Mouse (Mus musculus) embryo, embryonic 10.5 days (tissue): Measurements from ENCODE around the gene Masp1.

Experiments used
- DNase-seq: peaks from one replicate; pipeline ENCODE4 v3.0.0-alpha.2; 2015; ENCODE audit warnings: low spot score

The Masp1 gene

DNA sequence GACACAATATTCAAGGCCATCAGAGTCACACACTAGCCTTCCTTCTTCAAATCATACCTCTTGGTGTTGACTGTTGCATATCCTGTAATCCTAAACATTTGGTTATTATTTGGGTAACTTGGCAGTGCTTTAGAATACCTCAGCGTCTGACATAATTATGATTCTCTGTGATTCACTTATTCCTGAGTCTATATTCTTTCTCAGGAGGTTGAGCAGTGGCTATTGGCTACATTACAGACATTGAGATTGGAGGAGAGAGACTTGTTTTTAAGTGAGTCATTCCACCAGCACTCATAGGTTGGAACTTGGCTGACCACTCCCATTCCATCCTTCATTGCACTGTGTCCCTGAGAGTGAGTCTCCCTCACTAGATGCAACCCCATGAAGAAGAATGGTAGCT is 7.2 kb downstream of the Masp1 start:
- no peak for DNase-seq

DNA sequence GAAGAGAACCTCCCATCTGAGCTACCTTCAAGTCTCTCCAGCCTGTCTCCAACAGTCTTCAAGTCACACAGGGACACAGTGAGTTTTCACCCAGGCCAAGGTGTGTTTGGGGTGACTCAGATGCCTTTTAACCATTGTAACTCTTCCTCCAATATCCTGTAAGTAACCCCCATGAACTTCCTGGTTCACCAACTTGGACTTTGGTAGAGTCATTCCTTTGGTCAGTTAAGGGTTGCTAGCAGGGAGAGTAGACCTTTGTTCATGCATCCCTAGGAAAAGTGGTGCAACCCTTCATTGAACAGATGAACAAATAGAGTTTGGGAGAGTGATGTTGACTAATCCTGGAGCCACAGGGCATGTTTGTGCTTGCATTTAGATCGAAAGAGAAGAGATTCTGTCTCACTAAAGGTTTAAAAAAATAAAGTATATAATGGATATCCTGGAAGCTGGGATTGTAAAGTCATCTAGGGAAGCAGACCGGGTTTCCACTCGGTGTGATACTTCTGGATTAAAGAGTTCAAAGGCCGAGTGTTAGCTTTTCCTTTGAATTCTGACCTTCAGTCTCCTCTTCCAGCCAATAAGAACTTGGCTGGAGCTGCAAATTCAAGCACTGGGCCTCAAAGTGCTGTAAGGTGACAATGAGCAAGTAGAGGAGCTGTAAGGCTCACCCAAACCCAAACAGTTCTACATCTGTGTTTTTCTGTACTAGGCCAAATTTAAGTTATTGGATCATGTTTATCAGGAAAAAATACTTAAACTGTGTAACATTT is 9.3 kb downstream of the Masp1 start:
- DNase-seq, result no peak

DNA sequence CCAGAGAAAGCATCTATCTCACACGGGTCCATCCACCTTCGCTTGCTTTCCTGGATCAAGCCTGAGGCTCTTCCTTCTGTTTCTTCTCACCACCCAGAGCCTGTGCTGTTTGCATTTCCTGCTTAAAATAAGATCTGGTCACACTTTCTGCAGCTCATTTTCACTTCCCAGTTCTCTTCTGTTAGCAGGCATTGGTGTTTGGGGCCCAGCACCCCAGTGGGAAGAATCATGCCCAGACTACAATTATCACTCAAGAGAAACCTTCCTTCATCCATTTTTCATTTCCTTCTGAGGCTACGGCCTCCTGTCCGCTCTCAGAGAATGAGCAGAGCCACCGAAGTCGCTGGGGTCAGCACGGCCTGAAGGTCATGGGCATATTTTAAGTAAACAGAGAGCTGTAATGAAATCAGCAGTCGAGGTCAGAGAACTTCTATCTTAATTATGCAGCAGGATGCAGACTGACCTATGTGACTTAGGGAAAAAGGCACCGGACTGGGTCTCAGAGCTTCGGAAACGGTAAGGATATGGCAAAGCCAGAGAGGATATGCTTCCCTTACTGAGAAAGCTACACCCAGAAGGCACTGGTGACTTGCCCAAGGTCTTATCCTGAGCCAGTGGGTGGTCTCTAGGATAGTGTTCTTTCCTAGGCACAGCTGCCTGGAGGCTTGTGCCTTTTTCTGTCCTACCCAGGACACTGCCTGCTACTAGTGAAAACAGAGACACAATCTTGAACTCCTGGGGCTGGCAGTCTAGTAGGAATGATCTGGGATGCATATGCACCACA is 14.5 kb downstream of the Masp1 start:
- no peak for DNase-seq

DNA sequence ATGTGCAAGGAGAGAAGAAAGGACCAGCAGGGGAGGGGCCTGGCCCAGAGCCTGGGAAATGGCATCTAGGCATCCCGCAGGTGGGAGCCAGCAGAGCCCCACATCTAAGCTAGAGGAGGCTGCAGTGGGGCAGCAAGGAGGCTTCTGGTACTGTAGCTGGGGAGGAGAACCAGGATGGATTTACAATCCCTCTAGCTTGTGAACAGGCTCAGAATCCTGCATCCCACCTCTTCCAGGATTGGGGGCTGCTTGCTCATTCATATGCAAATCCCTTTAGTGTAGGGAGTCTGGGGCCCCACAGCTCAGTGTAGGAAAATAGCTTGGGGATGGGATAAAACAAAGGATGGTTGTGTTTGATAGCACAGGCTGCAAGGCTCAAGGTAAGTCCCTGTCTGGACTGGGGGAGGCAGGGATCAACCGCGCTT is 16.3 kb downstream of the Masp1 start:
- no peak for DNase-seq

DNA sequence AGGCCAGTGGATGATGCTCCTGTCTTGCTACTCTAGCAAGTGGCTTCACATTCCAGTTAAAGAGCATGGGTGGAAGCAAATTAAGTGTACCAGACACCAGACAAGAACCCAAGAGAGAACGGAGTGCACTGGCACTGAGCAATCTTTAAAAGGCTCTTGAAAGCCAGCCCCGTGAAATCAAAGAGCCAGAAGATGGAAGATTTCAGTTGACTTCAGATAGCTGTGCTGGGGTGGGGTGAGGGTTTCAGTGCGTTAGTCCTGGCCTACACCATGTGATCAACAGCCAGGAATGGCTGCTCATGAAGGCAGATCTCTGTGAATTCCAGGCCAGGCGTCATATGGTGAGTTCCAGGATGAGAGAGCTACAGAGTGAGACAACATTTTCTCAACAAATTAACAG is 17.3 kb downstream of the Masp1 start:
- no peak for DNase-seq

DNA sequence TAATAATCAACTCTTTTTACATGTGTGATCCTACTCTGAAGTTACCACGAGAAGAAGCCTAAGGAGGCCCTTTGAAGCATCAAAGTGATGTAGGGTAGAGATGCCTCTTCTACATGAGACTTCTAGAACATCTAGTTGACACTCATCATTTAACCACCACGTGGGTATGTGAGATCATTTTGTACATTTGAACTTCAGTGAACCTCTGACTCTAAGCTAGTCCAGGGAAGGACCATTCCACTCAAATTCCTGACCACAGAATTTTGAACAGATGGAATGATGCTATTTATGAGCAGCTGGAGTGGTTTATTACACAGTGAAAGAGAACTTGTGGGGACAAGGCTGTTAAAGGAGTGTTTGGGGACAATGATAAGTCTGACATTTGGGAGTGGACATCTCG is 18.1 kb downstream of the Masp1 start:
- DNase-seq, result no peak

DNA sequence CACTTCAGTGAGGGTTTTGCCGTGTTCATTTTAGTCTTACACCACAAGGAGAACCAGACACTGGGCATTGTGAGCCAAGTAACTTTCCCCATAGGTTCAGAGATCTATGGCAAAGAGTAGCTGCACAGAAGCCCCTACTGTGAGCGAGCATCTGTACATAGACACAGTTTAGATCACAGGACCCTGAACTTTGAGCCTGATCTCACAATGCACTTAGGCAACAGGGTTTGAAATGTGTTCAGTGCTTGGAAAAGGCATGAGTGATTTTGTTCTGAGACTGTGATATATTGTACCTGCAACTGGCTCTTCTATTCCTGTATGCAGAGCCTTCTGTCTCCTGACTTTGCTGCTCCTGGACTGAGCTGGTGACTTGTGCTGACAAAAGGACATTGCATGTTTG is 19.3 kb downstream of the Masp1 start:
- DNase-seq, result no peak

DNA sequence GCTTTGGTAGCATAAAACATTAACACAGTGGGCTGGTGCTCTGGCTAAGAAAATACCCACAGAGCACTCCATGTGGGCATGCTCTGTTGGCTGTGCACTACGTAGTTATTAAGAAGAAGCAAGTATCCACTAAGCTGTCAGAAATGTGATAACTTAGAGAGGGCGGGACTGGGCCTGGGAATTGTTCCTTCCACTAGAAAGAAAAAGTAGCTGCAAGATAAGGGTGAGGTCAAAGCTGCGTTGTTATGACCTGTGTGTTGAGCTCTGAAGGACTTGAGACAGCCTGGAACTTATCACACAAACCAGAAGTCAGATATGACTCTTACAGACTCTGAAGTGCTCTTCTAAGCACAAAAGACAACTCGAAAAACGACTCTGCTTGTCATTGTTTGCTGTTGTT is 20.1 kb downstream of the Masp1 start:
- DNase-seq, result no peak

DNA sequence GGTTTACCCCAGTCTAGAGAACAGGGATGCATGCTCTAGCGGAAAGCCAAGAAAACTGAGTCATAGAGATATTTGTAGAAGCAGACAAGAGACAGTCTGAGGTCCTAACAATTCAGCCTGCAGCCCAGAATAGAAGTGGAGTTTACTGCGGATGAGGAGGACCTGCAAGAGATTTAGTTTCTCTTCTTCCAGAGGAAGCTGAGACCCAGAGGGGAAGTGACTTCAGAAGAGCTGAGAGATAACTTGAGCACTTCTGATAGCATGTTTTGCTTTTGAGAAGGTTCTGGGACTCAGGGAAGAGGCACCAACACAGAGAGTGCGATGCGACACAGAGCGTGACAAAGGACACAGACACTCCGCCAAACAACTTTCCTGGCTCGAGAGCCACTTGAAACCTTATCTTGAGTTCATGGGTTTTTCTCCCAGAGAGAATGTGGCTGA is 21.9 kb downstream of the Masp1 start:
- DNase-seq, result no peak

DNA sequence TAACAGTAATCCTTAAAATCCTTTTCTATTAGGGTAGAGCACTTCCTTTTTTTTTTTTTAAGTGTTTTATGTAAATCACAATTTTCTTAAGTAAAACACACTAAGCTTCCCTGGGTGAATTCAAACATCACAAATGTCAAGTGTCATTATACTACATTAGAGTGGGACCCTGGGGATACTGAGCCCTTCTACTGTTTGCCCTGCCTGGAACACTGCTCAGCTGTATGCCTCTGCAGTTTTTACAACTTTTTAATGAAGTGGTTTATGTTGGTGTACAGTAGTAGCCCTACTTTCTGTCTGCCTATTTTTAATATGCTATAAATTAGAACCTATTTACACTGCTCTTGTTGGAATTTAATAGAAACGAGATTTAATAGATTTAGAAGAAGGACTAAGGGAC is 22.7 kb downstream of the Masp1 start:
- no peak for DNase-seq

DNA sequence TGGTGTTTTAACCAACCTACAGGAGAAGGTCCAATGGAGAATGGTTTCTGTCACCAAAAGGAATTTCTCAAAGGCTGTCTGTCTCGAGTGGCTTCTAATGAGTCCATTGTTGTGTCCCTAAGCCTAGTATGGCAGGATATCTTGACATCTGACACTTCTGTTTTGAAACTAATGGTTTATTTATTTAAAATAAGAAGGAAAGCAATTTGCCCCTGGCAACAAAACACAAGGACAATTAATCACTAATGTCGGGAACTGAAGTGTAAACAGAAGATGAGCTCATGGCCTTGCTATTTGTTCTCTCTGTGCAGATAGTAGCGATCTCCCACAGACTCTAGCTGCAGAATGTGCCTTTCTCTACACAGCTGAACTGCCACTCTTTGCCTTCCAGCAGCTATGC is 23.2 kb downstream of the Masp1 start:
- peak; percentile 71 for DNase-seq

DNA sequence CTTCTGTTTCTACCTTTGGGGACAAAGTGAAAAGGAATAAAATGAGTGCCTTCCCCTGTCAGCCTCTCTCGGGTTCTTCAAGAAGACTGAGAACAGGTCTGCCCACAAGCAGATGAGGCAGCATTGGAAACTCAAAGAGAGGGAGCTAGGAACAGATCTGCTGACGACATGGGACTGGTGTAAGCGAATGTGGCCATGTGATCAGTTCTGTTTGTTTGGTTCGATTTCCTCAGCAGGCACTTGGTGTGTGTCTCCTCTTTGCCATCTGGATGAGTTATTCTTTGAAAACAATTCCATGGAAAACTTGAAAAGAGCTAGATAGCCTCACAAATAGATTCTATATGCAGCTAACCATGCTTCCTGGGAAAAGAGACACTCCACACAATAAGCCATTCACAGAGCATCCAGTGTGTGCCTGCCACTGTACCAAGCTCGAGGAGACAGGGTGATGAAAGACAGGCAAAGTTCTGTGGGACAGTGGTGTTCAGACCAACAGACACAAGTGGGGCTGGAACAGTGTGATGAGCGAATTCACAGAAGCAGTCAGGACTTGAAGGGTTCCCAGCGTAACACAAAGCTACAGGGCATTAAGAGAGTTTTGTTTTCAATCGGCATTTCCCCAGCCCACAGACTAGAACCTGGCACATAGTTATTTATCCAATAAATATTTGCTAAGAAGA is 24.2 kb downstream of the Masp1 start:
- no peak for DNase-seq

DNA sequence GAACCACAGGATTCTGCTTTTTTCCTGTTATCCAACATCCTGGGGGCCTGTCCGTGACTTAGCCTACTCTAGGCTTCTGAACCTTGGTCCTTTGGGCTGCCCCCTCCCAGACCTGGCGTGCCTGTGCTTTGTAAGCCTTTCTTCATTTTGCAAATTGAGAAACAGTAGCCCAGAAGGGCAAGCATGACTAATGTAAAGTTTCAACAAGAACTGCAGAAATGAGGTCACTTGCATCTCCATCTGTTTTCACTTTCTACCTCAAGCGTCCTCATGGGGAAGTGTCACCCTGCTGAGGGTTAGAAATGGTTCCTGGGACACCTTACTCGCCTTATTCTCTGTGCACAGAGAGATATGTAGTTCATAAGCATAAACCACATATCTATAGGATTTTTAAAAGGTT is 27.8 kb downstream of the Masp1 start:
- DNase-seq, result no peak

DNA sequence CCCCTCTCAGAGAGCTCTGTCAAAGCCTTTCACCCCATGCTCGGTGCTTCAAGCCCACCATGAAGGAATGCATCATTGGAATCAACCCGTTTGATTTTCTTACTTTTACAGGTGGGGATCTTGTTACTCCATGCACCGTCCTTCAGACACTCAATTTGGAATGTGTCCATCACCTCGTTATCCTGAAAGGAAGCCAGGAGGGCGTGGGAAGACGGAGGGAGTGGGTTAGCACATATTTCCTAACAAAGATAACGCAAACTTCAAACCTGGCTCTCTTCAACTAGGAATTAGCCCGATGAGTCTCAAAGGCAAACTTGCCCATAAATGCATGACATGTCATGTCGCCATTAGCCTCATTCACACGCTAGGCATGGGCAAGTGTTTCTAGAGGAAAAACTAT is 37.3 kb downstream of the Masp1 start:
- no peak for DNase-seq

DNA sequence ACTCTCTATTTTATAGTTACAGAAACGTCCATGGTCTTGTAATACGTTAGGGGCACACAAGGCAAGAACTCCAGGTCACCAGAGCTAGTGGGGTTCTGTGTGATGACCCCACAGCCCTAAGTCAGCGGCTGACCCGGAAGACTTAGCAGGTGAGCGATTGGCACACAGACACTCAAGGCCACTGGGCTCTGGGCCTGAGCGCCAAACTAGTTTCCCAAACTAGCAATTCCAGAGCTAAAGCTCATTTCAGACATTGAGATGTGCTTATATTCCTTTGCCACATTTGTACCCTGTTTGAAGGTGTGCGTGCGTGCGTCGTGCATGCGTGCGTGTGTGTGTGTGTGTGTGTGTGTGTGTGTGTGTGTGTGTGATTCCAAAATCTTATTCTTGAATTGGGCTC is 37.8 kb downstream of the Masp1 start:
- DNase-seq, result no peak

DNA sequence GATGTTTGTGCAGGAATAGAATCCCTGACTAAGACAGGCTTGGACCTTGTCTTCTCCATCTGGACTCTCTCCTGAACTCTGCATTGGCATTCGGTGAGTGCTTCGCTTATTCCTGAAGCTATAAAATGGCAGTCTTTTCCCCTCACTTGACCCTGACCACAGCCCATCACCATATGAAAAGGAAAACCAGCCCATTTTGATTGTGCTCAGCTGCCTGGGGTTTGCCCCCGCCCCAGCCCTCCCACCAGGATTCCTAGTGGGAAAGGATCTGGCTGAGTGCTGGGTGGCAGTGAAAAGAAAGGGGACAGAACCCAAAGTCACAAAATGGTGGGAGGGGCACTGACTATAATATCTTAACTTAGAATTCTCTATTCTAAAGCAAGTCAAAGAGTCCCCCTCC is 38.4 kb downstream of the Masp1 start:
- DNase-seq, result no peak

DNA sequence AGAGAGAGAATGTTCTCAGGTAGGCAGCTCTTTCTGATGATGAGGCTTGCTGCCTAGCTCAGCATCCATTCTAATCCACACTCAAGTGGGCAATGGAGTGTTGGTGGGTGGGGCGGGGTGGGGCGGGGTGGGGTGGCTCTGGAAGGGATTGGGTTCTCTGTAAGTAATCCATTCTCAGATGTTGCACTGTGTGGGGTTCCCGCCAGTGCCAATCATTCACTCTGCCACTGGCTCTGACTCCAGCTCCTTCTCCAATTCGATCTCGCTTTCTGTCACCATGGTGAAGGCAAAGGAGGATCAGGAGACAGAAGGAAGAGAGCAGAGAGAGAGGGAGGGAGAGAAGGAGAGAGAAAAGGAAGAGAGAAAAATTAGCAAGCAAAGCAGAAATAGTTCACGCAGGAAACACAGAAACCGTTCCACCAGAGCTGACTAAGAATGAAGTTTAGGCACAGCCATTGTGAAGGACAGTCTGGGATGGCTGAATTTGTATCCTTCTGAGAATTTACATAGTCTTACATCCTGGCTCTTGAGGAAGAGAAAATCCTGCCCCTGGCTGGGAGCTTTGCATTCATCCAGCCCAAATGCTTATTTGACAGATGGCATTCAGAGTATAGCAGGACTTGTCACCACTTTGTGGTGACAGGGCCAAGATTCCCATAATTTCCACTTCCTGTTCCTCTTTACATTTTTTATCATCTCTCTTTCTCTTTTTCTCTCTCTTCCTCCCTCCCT is 40.6 kb downstream of the Masp1 start:
- no peak for DNase-seq

DNA sequence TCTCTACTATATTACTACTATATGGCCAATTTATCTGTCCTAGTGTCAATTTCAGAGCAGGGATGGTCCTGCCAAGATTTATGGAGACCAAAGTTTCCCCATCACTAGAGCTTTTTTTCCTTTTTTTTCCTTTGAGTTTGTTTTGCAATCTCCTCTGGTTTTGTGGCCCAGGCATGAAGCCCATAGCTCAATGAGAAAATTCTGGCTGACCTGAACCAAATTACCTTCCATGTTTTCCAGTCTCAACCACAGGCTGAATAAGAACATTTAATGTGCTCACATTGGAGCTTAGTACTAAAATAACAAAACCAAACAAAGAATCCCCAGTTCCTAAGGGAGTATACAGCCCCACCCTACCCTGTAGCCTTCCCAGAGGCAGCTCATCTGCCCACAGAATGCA is 44.0 kb downstream of the Masp1 start:
- no peak for DNase-seq

DNA sequence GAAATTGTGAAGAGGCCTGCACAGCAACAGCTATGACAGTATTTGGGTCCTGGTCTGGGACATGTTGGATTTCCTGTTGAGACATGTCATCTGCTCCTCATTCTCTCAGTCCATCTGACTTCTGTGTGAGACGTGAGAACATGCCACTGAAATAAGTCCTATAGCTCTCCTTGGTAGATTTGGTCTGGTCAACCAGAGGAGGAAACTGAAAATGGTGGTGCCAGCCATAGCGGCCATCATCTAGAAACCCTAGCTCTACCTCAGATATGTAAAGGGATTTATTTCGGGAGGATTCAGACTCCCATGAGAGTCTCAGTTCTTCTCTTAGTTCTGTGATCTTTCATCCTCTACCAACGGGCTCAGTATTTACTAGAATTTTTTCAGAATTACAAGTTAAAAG is 45.0 kb downstream of the Masp1 start:
- DNase-seq, result no peak

DNA sequence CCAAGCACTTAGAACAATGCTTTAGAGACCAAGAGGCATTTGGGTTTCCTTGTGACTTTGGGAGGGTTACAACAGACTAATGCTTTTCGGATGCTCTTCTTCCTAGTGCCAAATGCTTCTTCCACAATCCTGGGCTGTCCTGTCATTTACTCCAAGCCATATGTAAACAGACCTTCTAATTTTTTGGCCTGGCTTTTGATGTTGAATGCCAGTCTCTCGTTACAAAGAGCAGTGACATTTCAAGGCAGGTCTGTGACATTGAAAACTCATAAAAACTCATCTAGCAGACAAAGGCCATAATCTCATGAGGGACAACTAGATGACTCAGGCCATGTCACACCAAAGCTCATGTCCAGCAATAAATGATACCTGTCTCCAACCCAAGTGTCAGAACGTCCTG is 48.6 kb downstream of the Masp1 start:
- no peak for DNase-seq

DNA sequence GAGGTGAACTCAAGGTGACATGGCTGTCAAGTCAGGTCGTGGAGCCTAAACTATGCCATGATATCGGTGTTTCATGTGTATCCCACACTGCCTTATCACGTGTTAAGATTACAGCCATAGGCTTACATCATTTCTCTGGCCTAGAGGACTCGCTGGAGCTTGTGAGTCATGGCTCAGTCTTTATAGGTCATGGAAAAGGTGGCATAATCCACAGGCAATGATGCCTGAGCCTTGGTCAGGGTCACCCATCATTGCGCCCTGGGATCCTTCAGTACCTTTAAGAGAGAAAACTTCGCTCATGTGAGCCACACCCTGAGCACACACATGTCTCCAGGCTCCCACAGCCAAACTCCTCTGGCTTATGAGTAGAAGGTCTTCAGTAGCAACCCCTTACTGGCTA is 49.1 kb downstream of the Masp1 start:
- no peak for DNase-seq

DNA sequence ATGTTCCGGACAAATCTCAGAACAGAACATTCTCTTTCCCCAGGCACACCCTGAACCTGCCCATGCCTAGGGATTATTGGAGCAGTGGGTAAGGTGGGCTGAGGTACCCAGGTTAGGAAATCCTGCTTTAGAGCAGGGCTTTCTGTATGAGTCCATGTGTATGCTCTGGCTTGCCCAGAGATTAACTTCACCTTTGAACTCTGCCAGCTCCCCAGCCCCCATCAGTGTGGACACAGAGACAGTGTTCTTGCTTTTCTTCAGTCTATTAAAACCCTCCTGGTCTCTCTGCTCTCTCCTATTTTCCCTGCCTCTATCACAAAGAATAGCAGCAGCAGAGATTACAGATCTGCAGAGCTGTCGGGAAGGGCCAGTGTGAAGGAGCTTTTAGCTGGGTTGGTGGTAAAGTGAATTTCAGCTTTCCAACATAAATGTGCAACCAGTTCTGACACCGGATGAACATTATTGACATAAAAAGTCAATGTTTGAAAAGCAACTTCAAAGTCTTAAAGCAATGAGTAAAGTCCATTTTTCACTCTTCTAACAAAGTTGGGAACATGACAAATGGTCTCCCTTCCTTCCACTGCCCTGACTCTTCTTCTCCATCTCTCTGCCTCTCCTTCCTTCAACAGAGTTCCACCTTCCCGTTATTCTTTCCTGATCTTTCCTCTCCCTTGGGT is 56.8 kb downstream of the Masp1 start:
- no peak for DNase-seq
